Mouse (Mus musculus) thymus, postnatal 36 days (tissue): Measurements from ENCODE around the gene Fbxl18.
"Not testable (repeated sequence)": the region's sequence is repeated elsewhere in the genome, so short reads cannot be mapped to it uniquely, and the experiment has no call there.

Experiments
- DNase-seq, 2 experiments: peaks; one replicate each; pipeline ENCODE4 v3.0.0; 2022; ENCODE audit warnings: mixed read lengths in 2 of 2

Fbxl18 gene

DNA sequence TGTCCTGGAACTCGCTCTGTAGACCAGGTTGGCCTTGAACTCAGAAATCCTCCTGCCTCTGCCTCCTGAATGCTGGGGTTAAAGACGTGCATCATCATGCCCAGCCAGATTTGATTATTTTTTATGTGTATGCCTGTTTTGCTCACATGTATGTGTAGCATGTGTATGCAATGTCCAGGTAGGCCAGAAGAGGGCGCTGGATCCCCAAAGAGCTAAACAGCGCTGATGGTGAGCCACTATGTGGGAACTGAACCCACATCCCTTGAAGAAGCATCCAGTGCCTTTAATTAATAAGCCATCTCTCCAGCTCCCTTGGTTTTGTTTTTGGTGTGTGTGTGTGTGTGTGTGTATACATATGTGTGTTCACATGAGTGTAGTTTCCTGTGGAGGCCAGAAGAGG, 38.8 kb downstream of the Fbxl18 start:
- DNase-seq = no peak

DNA sequence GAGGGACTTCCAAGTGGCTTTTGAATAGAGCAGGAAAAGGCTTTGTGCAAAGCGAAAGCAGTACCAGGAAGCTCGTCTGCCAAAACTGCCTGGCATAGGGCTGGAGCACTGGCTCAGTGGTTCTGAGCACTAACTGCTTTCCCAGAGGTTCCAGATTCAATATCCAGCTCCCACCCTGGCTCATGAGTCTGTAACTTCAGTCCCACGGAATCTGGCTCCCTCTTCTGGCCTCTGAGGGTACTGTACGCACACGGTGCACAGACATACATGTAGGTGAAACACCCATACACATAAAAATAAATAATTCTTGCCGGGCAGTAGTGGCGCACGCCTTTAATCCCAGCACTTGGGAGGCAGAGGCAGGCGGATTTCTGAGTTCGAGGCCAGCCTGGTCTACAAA, 40.3 kb downstream of the Fbxl18 start:
- DNase-seq = peak in 1 of 2 experiments; percentile 13

DNA sequence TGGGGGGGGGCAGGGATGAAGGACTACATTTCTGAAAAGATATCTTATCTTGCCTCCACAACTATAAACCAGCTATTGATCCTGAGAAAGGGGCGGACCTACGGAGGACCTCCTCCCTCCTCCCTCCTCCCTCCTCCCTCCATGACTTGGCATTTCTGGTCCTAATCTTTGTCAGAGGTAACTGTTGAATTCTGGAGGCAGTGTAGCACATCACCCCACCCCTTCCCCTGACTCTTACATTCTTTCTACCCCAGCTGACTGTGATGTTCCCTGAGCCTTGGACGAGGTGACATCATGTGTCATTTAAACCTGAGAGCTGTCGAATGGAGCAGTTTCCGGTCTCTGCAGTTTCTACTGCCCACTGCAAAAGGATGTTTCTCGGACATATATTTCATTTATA, 41.6 kb downstream of the Fbxl18 start:
- no peak for DNase-seq

DNA sequence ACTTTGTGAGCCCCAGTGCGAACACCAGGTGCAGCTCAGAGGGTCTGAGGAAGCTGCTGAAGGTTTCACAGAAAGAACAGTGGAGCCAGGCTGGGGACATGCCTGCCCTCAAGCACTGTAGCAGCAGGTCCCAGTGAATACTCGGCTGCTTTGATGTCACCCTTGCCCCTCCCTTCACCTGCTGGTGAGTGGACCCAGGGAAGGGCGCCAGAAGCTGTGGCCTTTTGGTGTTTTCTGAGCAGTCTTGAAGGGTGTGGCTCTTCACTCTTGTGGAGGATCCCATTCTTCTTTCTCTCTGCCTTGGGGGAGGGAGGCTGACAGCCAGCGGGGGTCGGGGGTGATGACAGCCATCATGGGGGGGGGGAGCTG, 43.6 kb downstream of the Fbxl18 start:
- no peak for DNase-seq

DNA sequence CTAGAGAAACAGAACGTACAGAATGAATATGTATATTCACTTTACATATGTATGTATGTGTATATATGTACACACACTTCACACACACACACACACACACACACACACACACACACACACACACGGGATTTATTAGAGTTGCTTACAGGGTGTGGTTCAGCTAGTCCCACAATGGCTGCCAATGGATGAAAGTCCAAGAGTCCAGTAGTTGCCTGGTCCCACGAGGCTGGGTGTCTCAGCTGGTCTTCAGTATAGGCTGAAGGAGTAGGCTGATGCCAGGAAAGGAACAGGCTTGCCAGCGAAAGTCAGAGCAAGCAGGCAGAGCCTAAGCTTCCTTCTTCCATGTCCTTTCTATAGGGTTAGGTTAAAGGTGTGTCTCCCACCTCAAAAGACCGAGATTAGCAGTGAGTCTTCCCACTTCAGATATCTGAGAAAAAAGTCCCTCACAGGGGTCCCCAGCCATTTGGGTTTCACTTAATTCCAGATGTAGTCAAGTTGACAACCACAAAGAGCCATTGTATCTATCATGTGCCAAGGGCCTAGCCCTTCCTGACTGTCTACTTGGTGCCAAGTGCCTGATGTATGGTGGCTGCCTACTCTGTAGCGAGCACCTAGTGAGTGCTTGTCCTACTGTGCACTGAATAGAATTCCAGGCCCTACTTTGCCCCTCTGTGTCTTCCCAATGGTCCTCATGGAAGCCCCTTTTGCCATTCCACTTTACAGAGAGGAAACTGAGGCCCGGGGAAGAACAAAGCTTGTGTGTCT, 44.1 kb downstream of the Fbxl18 start:
- no peak for DNase-seq

DNA sequence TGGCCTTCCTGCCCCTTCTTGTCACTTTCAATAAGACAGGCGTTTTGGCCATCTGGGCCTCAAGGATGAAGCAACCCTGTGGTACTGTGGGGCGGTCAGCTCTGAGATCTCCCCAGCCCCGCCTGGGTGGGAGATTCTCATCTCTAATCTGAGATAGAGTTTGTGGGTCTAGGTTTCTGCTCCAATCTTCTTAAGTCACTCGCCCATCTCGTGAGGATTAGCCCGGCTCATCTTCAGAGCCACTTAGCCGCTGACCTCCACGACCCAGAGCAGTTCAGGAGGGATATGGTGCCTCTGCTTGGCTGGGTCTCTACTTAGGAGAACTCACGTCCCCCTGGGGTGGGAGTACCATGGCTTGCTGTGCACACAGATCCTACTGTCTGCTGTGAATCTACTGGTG, 44.7 kb downstream of the Fbxl18 start:
- no peak for DNase-seq

DNA sequence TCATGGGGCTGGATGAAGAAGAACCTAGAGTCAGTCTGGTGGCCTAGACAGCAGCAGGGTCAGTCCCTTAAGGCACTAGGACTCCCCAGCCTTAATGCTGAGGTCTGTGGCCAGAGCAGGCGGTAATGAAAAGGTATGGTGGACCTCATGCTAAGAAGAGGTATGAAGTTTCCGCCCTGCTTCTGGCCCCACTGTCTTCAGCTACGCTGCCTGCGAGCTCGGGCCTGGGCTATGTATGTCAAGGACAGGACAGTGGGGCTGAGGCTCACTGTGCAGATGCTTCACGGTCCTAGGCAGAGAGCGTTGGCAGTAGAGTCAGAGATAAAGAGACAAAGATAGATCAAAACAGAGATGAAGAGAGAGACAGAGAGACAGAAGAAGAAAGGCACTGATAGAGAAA, 46.3 kb downstream of the Fbxl18 start:
- no peak for DNase-seq

DNA sequence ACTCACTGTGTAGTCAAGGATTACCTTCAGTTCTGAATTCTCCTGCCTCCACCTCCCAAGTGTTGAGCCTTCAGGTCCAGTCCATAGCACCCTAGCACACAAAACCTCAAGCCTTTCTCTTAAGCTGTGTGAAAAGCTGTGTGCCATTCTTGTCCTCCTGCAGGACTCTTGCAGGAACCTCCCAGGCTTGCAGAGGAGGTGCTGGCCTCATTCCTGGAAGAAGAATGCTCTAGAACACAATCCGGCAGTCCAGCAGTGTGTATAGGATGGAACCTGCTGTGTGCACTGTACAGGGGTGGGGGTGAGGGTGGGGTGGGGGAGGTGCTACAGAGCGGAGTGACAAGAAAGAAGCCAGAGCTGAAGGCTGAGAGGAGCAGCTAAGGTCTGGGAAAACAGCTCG, 47.1 kb downstream of the Fbxl18 start:
- DNase-seq = no peak

DNA sequence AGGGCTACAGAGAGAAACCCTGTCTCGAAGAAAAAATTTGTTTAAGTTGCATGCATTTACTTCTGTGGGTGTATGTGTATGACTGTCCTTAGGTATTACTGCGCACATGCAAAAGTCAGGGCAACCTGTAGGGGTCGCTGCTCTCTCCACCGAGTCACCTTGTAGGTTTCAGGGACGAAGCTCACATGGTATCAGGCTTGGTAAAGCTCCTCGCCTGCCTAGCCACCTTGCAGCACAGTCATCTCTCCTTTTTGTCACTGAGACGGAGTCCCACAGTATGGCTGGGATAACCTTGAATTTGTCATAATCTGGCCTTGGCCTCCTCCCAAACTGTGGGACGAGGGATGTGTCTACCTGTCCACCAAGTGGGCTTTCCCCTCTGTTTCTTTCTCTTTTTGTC, 50.8 kb downstream of the Fbxl18 start:
- no peak for DNase-seq

DNA sequence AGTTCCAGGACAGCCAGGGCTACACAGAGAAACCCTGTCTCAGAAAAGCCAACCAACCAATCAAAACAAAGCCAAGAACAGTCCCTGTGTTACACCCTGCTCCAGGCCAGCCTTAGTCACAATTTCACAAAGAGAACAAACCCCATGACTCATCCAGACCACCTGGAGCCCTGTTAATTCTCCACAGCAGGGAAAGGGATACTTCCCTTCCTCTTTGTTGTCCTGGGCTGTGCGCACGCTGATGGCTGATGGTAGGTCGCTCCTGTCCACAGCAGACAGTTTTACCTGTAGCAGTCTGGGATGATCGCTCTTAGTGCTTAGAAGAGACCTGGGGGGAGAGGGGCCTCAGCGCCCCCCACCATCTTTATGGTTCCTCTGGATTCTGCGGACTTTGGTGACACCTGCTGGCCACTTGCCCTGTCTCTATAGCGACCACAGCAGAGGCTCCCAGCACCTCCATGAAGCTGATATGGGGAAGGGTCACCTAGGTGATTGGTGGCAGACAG, 53.0 kb downstream of the Fbxl18 start:
- DNase-seq = peak in 1 of 2 experiments; percentile 27

DNA sequence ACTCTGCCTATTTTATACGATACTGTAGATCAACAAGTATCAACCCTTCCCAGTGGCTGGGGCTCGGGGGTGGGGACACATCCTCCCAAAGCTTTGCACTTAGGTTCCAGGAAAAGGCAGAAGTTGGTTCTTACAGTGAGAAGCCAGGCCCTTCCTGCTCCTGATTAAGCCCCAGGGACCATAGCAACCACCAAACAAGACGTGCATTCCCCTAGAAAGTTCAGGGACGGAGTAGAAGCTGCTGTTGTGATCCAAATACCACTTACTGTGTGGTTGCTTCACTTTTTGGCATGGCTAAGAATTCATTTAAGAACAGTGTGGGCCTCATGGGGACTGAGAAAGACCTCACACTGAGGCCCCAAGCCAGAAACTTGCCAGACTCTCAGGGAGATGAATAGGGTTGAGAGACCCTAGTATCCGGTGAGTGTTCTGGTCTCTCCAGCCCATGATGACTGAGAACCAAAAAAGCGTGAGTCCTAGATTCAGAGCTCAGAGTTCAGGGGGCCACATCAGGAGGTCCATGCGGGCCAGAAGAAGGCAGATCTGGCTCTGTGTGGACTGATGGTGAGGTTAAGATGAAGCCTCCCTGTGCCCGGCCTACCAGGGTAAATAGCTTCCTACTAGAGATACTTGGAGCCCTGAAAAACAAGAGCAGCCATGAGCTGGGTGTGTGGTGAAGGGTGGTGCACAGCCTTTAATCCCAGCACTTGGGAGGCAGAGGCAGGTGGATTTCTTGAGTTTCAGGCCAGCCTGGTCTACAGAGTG, 53.7 kb downstream of the Fbxl18 start:
- no peak for DNase-seq

DNA sequence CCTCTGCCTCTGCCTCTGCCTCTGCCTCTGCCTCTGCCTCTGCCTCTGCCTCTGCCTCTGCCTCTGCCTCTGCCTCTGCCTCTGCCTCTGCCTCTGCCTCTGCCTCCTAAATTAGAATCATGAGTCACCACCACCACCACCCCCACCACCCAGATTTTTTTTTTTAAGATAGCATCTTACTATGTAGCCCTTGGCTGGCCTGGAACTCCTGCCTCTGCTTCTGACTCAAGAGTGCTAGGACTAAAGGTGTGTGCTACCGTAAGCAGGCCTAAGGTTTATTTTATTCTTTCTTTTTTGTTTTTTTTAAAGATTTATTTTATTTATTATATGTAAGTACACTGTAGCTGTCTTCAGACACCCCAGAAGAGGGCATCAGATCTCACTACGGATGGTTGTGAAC, 57.8 kb downstream of the Fbxl18 start:
- not testable (repeated sequence) for DNase-seq

DNA sequence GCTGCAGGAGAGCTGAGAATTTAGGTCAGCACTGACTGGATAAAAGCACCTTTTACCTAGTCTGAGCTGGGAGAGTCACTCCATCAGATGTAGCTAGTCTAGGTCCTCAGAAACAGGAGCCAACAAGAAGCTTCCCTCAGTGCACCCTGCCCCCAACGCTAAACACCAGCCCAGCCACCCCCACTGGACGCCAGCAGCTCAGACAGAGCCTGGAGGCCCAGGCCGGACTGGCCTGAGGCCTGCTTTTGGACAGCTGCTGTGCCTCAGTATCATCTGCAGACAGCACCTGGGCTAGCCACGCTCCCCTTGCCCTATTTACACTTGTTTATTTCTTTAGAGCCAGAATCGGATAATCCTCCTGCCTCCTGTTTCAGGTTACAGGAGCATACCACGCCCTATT, 58.3 kb downstream of the Fbxl18 start:
- no peak for DNase-seq

DNA sequence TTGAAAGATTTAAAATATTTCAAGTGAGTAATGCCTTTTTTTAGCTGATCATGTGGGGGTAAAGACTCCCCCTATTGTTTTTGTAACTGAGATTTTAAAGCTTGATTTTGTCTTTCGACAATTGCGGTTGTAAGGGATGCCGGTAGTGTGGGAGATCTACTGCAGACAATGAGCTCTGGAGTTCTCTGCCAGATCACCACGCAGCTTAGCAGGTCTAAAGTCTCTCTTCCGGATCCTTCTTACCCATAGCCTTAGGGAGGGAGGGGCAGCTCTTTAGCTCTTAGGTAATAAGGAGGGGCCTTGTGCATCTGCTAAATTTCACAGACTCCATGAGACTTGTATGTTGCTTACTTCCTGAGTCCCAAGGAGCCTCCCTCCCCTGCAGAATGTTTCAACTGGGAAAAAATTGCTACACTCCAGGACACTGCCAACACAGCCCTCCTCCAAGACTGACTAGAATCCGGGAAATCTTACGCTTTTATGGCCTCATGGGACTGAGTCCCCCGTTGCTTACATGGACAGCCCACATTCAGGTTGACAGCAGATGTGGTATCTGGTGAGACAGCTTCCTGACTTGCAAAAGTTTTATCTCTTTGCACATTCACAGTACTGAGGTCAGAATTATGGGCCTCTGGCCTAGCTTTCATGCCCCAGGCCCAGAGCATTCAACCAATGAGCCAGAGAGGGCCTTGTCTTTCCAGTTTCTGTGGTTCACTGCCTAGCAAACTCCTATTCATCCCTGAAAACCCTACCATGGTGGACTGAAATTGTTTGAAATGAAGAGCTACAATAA, 61.4 kb downstream of the Fbxl18 start:
- DNase-seq = no peak

DNA sequence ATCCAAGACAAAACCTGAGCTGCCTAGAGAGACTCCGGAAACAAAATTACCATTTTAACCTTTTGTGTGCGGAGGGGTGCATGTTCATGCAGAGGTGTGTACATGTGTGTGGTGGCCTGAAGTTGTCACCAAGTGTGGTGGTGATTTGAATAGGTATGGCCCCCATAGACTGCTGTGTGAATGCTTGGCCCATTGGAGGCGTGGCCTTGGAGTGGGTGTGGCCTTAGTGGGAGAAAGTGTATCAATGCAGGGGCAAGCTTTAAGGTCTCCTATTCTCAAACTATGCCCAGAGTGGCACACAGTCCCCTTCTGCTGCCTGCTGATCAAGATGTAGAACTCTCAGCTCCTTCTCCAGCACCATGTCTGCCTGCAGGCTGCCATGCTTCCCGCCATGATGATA, 69.1 kb downstream of the Fbxl18 start:
- no peak for DNase-seq

DNA sequence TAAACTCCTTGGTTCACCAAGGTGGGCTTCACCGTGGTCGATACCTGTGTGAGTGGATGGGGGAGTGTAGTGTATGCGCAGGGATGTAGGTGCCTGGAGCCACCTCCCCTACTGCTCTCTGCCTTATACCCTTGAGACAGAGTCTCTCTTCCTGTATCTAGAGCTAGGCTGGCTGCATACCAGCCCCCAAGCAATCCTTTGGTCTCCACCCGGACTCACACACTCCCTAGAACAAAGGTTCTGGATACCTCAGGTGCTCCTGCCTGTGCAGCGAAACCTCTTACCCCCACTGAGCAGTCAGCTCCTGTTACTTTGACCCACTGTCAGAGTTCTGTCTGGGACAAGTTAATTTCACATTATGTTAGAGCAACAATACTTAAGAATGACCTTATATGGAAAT, 69.6 kb downstream of the Fbxl18 start:
- DNase-seq = no peak

DNA sequence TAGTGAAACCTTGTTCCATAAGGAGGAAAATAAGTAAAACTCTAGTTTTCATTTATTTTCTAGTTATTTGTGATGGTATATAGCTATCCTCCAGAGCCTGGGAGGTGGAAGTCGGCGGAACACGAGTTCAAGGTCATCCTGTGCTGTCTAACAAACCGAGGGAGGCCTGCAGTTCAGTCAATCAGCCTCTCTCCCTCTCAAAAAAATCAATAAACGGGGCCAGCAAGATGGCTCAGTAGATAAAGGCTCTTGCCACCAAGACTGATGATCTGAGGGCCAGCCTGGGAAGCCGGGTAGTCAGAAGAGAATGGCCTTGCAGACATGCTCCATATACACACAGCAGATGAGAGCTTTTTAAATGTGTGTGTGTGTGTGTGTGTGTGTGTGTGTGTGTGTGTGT, 71.1 kb downstream of the Fbxl18 start:
- no peak for DNase-seq

DNA sequence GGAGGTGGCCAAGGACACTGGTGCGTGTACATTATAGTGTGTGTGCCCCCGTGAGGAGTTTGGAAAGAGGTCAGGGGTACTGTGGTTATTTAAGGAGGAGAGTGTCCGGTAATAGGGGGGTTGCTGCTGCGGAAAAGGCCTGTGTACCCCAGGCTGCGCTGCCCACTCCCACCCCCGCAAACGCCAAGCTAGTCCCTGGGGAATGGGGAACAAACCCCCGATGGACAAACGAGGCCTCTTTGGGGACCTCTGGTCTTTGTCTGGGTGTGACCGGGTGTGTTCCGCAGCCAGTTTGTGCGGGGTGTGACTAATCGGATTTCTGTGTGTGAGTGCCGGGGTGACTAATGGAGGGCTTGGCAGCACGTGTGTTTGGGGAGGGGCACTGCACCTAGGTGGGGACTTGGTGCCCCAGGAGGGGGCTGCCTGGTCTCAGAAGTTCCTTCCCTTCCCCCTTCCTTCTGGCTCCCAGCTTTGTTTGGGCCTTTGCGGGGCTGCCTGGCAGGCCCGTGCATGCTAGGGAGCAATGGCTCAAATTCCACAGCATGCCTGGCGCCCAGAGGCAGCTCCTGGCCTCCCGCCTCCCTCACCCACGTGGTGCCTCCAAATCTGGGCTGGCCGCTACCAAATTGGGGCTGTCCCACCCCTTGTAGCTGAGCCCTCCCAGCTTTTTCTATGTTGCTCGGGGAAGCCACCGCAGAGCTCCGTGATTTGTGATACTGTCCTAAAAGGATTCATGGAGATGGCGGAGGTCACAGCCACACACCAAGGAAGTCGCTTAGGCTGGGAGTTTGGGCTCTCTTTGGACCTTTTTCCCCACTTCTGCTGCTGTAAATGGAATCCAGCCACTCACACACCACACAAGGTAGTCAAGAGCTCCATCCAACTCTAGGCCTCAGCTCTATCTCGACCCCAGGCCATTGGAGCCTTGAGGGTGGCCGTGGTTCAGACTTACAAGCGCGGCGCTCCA, 71.8 kb downstream of the Fbxl18 start:
- no peak for DNase-seq

DNA sequence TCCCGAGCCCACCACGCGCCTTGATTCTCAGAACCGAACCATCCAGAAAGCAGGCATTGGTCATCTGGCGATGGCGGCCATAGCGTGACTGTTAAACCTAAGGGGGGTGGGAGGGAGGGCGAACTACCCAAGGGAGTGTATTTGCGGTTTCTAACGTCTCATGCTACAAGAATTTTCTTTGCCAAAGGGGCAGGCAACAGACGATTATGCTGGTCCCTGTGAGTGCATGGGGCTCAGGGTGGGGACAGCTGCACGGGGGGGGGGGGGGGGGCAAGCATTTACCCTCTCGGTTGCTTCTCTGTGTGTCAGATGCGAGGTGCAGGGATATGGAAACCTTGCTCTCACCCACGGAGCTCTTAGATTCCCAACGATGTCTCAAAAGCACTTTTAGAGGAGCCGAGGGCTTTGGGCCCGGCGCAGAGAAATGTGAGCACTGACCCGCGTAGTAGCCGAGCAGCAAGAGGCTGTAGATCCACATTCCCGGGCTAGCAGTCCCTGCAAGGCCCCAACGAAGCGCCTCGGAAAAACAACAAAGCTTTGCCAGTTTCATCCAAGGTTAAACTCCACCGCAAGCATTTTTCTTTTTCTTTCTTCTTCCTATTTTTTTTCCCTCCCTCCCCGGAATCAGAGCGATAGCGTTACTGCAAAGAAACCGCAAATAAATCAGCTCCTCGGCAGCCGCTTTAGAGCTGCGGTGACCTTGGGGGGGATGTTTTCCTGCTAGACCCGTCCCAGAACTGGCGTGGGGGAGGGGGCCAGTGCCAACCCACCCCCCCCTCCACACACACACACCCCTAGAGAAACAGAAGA, 72.7 kb downstream of the Fbxl18 start:
- DNase-seq = no peak

DNA sequence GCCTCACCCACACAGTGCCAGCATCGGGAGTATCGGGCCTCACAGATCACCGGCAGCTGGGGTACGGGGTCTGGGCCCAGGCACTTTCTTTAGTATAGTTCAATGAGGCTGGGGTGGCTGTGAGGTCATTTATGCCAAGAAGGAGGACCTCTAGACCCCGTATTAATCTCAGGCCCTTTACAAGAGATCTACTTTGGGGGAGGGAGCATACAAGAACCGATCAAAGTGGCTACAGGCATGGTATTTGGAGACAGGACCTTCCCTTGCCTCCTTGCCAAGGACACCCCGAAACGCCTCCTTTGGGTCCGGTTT, 73.3 kb downstream of the Fbxl18 start:
- DNase-seq = no peak

DNA sequence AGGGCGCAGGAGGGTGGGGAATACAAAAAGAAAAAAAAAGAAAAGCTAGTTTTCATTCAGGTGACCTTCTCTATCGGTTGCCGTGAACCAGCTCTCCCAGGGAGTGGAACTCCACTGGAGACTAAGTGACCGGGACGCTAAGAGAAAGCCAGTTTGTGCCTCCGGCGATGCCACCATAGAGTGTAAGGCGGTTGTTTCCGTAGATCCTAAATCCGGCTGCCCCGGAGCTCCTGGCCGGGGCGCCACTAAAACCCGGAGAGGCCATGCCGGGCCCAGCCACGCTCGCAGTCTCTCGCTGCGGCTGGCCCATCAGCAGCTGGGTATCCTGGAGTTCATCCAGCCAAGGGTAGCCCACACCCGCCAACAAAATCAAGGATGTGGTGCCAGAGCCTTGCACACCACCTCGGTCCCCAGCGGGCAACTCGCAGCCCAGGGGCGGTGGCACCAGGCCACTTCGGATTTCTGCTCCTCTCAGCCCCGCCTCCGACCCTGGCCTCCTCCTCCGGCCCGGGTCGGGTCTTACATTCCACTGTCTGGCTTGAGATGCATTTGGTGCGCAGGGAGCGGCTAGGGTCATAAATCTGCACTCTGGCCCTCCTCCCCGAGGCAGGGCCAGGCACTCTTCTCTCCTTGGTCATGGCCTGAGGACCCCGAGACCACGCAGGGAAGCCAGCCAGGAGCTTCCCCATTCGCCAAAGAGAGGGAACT, 73.8 kb downstream of the Fbxl18 start:
- DNase-seq = peak in 1 of 2 experiments; percentile 18
